ENCODE assay signal across 16 mouse cellular contexts in genomic region chr10:127427987-127428386, GRCm38 (mm10). TPM values are rescaled to one million over a fixed set of nuclear protein-coding genes. Genes with fewer than 3 reads are reported as not detected.
"Had no signal": no experiment of that assay in that cellular context is flagged by ENCODE, and none has a peak within 500 bp of the region (broad histone marks: within the 10 kb centered on the region; RNA-seq: fewer than 3 reads in every experiment).

No protein-coding gene starts in this region.

- ATAC-seq: liver, postnatal 0 days; lung, postnatal 0 days had no signal

- DNase-seq: kidney, adult 9 months; kidney, postnatal 14 days; kidney, postnatal 4 days; left cerebral cortex, postnatal 4 days; liver, postnatal 0 days; lung, embryonic 14.5 days; midbrain, embryonic 14.5 days; thymus, adult 2 months; thymus, postnatal 14 days had no signal

RNA-seq across cellular contexts. Expression of gene Inhbc, which starts 57.8 kb away (rescaled TPM):
- total RNA-seq: layer of hippocampus, adult 18-20 months; layer of hippocampus, postnatal 14 days; left cerebral cortex, adult 8-10 months; left cerebral cortex, postnatal 14 days; left cerebral cortex, postnatal 4 days; megakaryocyte-erythroid progenitor cell, adult 5-6 weeks; midbrain, postnatal 0 days had no signal
